Mouse (Mus musculus): Measurements from ENCODE around the gene Krt42.

DNA sequence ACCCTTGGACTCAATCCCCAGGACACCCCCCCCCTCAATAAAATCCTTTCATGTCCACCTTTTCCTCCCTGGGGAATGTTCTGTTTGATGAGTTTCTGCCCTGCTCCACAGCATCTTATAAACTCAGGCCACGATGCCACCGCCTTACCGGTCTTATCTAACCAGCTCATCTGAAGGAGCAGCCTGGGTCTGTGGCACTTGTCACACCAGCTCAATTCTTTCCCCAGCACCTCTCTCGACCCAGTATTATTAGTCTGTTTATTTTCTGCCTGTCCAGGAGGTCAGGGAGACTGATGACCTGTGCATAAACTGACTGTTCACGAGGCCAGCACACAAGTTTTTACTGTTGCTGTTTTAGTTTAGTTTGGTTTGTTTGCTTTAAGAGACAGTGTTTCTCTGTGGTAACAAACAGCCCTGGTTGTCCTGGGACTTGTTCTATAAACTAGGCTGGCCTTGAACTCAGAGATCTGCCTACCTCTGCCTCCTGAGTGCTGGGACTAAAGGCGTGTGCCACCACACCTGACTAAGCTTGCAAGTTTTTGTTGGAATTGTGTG lies 48.2 kb upstream of the Krt42 start:
- TF ChIP-seq CTCF (IDR thresholded peaks at IDR 0.05; ENCODE audit: borderline replicate concordance, insufficient read depth, low read length) (no peak), POLR2A (IDR thresholded peaks at IDR 0.05; ENCODE audit: low read depth, low read length) (no peak)
